Mouse (Mus musculus): ENCODE data around the gene E130218I03Rik.
A peak's percentile ranks its signal among the peaks of the same experiment; 100 is the strongest.

E130218I03Rik gene

GRCm38 (mm10) chr4:134287168-134287564 lies 43.7 kb downstream of the E130218I03Rik start:
- DNase-seq (ENCODE audit: low read depth), result peak; percentile 65

- no peak for DNase-seq (ENCODE audit: low read depth)
Observed at GRCm38 (mm10) chr4:134287575-134288025, 44.1 kb downstream of the E130218I03Rik start, which contains the start of gene Pdik1l. Pdik1l (minus strand) TSS chr4:134287895.

DNA sequence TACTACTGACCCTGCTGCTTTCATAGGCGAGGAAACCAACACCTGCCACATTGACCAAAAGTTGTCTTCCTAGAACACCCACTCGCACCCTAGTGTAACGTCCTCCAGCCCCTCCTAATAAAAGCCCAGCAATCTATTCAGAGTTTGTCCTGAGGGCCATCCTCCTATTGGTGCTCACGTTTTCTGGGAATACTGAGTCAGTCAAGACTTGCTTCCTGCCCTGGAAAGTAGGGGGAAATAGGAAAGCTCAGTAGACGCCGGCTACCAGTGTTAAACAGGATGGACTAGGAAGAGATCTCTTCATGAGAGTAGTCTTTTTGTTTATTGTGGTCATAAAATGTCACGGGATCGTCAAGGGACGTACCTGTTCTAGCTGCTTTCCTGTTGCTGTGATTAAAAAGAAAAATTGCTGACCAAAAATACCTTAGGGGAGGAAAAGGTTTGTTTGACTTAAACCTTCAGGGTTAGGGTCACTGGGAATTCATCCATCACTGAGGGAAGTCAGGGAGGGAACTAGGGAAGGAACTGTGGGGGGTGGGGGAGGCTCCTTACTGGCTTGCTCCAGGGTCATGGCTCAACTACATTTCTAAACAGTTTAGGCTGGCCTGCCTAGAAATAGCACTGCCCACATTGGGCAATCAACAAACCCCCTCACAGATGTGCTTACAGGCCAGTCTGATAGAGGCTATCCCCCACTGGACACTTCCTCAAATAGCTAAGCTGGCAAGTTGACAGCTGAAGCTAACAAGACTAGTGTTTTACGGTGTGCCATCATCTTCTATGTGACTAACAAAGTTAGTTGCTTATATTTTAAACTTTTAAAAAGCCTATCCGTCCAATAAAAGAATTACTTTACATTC lies 45.2 kb downstream of the E130218I03Rik start:
- no peak for DNase-seq (ENCODE audit: low read depth)

DNA sequence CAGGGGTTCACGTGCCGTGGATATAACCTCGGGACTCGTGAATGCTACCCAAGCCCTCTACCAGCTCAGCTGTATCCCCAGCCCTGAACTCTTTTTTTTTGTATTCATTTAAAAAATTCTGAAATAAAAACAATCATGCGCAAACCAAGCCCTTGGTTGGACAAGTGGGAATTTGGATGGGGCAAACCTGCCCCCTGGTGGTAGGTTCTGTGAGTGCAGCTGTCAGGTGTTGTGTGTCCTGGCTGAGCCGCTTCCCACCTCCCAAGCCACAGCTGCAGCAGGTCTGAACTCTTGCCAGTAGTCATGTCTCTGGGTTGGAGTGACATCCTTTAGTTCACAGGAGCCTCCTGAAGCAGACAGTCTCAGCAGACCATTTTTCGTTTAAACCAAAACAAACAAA lies 48.6 kb downstream of the E130218I03Rik start:
- DNase-seq (ENCODE audit: low read depth), result peak; percentile 27

DNA sequence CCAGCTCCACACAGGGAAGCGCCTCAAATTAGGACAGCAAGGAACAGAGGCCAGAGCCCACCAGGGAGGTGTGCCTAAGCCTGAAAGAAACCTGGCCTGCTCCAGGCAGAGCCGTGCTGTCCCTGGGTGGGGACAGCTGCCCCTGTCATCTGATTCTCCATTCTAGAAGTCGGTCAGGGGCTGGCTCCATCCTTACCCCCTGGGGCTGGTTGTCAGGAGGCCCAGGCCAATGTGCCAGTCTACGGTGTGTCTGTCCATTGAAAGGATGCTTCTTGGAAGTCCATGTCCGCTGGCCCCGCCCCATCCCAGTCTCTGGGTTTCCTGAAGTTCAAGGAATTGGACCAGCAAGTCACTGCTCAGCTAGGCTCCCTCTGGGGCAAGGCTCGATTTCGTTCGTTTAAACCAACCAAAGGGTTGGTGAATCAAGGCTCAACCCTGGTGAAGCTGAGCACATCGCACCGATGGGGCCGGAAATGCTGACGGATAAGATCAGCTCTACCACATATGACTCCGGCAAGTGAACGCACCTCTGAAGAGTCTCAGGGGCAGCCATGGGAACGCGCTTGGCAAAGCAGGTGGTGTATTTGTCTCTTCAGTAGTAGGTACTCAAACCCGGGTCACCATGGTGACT lies 49.7 kb downstream of the E130218I03Rik start:
- DNase-seq (ENCODE audit: low read depth), result no peak

- no peak for DNase-seq (ENCODE audit: low read depth)
Observed at GRCm38 (mm10) chr4:134293692-134294163, 50.3 kb downstream of the E130218I03Rik start.
